Mouse (Mus musculus): ENCODE measurements around the gene Fam193a. TPM values are rescaled to one million over a fixed set of nuclear protein-coding genes. Genes with fewer than 3 reads are reported as not detected.
A peak's percentile ranks its signal among the peaks of the same experiment; 100 is the strongest.

The Fam193a gene
- total and polyA plus RNA-seq, 2 experiments from 2014 or later, result 9.6 to 36.9 TPM

GRCm38 (mm10) chr5:34489418-34489787 lies 119.7 kb downstream of the Fam193a start:
- peak; percentile 18; the same call in 1 of the 2 replicates for TF ChIP-seq CTCF (IDR thresholded peaks at IDR 0.05; ENCODE audit: low read depth)
- ATAC-seq (peak; percentile 43; the same call in 1 of the 2 replicates), DNase-seq (ENCODE audit: low spot score) (no peak)
- H3K27ac ChIP-seq, result no peak overlapping the region
- H3K4me2 ChIP-seq (ENCODE audit: low read depth, low read length), result no peak overlapping the region
- peaks cover 12% of the 10 kb centered on the region; the same call in 1 of the 2 replicates for H3K36me3 ChIP-seq (ENCODE audit: insufficient read depth, low read length)
- H3K4me3 ChIP-seq (ENCODE audit: low read length), result no peak overlapping the region
- H3K4me1 ChIP-seq (ENCODE audit: insufficient read depth, low read length), result no peaks in the 10 kb centered on the region
- no peaks in the 10 kb centered on the region for H3K9me3 ChIP-seq (ENCODE audit: low read length)
- no peaks in the 10 kb centered on the region for H3K27me3 ChIP-seq (ENCODE audit: insufficient read depth, low read length)
- 84% methylated on average over 3 of the region's 3 CpGs for WGBS
- no peak overlapping the region for H3K9ac ChIP-seq (replicated peaks; ENCODE audit: low read length)

GRCm38 (mm10) chr5:34496745-34497144 lies 127.0 kb downstream of the Fam193a start:
- Histone ChIP-seq H3K27me3 (ENCODE audit: insufficient read depth, low read length) (no peaks in the 10 kb centered on the region), H3K4me1 (ENCODE audit: insufficient read depth, low read length) (no peaks in the 10 kb centered on the region), H3K4me3 (ENCODE audit: low read length) (no peak overlapping the region), H3K27ac (no peak overlapping the region), H3K4me2 (ENCODE audit: low read depth, low read length) (no peak overlapping the region), H3K9ac (replicated peaks; ENCODE audit: low read length) (no peak overlapping the region), H3K36me3 (ENCODE audit: insufficient read depth, low read length) (no peaks in the 10 kb centered on the region), H3K9me3 (ENCODE audit: low read length) (no peaks in the 10 kb centered on the region)
- WGBS, result 72% methylated on average over 6 of the region's 6 CpGs
- no peak for DNase-seq (ENCODE audit: low spot score)
- 0 out of 2 replicates have a peak, but pooled peaks have one; percentile 38 for ATAC-seq
- TF ChIP-seq CTCF (IDR thresholded peaks at IDR 0.05; ENCODE audit: low read depth), result no peak

- H3K4me2 ChIP-seq (ENCODE audit: low read depth, low read length), result no peak overlapping the region
- H3K27me3 ChIP-seq (ENCODE audit: insufficient read depth, low read length), result no peaks in the 10 kb centered on the region
- H3K36me3 ChIP-seq (ENCODE audit: insufficient read depth, low read length), result no peaks in the 10 kb centered on the region
- DNase-seq (ENCODE audit: low spot score) (no peak), ATAC-seq (no peak)
- no peak overlapping the region for H3K27ac ChIP-seq
- H3K4me1 ChIP-seq (ENCODE audit: insufficient read depth, low read length), result no peaks in the 10 kb centered on the region
- no peak overlapping the region for H3K9ac ChIP-seq (replicated peaks; ENCODE audit: low read length)
- no peak overlapping the region for H3K4me3 ChIP-seq (ENCODE audit: low read length)
- WGBS, result 78% methylated on average over 5 of the region's 5 CpGs
- no peak for TF ChIP-seq CTCF (IDR thresholded peaks at IDR 0.05; ENCODE audit: low read depth)
- H3K9me3 ChIP-seq (ENCODE audit: low read length), result no peaks in the 10 kb centered on the region
Measured at GRCm38 (mm10) chr5:34500886-34501285, 131.2 kb downstream of the Fam193a start.

GRCm38 (mm10) chr5:34501588-34501987 lies 131.9 kb downstream of the Fam193a start:
- no peak overlapping the region for H3K9ac ChIP-seq (replicated peaks; ENCODE audit: low read length)
- ATAC-seq (no peak), DNase-seq (ENCODE audit: low spot score) (no peak)
- H3K27me3 ChIP-seq (ENCODE audit: insufficient read depth, low read length), result no peaks in the 10 kb centered on the region
- H3K27ac ChIP-seq, result no peak overlapping the region
- no peaks in the 10 kb centered on the region for H3K9me3 ChIP-seq (ENCODE audit: low read length)
- no peak for TF ChIP-seq CTCF (IDR thresholded peaks at IDR 0.05; ENCODE audit: low read depth)
- no peak overlapping the region for H3K4me2 ChIP-seq (ENCODE audit: low read depth, low read length)
- no peaks in the 10 kb centered on the region for H3K36me3 ChIP-seq (ENCODE audit: insufficient read depth, low read length)
- no peaks in the 10 kb centered on the region for H3K4me1 ChIP-seq (ENCODE audit: insufficient read depth, low read length)
- H3K4me3 ChIP-seq (ENCODE audit: low read length), result no peak overlapping the region
- 86% methylated on average over 3 of the region's 3 CpGs for WGBS

GRCm38 (mm10) chr5:34502411-34502810 lies 132.7 kb downstream of the Fam193a start:
- 90% methylated on average over 1 of the region's 1 CpGs for WGBS
- Histone ChIP-seq H3K4me2 (ENCODE audit: low read depth, low read length) (no peak overlapping the region), H3K4me1 (ENCODE audit: insufficient read depth, low read length) (no peaks in the 10 kb centered on the region), H3K9me3 (ENCODE audit: low read length) (no peaks in the 10 kb centered on the region), H3K36me3 (ENCODE audit: insufficient read depth, low read length) (no peaks in the 10 kb centered on the region), H3K9ac (replicated peaks; ENCODE audit: low read length) (no peak overlapping the region), H3K27me3 (ENCODE audit: insufficient read depth, low read length) (no peaks in the 10 kb centered on the region), H3K4me3 (ENCODE audit: low read length) (no peak overlapping the region), H3K27ac (no peak overlapping the region)
- TF ChIP-seq CTCF (IDR thresholded peaks at IDR 0.05; ENCODE audit: low read depth), result no peak
- DNase-seq (ENCODE audit: low spot score), result no peak
- no peak for ATAC-seq

GRCm38 (mm10) chr5:34502821-34503220 lies 133.1 kb downstream of the Fam193a start:
- H3K27me3 ChIP-seq (ENCODE audit: insufficient read depth, low read length), result no peaks in the 10 kb centered on the region
- no peak for TF ChIP-seq CTCF (IDR thresholded peaks at IDR 0.05; ENCODE audit: low read depth)
- H3K9me3 ChIP-seq (ENCODE audit: low read length), result no peaks in the 10 kb centered on the region
- no peak overlapping the region for H3K4me3 ChIP-seq (ENCODE audit: low read length)
- ATAC-seq (no peak), DNase-seq (ENCODE audit: low spot score) (no peak)
- H3K9ac ChIP-seq (replicated peaks; ENCODE audit: low read length), result no peak overlapping the region
- H3K36me3 ChIP-seq (ENCODE audit: insufficient read depth, low read length), result no peaks in the 10 kb centered on the region
- H3K4me1 ChIP-seq (ENCODE audit: insufficient read depth, low read length), result no peaks in the 10 kb centered on the region
- no peak overlapping the region for H3K27ac ChIP-seq
- WGBS, result 61% methylated on average over 6 of the region's 6 CpGs
- no peak overlapping the region for H3K4me2 ChIP-seq (ENCODE audit: low read depth, low read length)

GRCm38 (mm10) chr5:34512486-34512885 lies 142.8 kb downstream of the Fam193a start:
- no peaks in the 10 kb centered on the region for H3K36me3 ChIP-seq (ENCODE audit: insufficient read depth, low read length)
- H3K4me2 ChIP-seq (ENCODE audit: low read depth, low read length), result peak overlapping the region; percentile 94
- no peak for ATAC-seq
- TF ChIP-seq CTCF (IDR thresholded peaks at IDR 0.05; ENCODE audit: low read depth), result no peak
- H3K4me3 ChIP-seq (ENCODE audit: low read length), result no peak overlapping the region
- peaks cover 8% of the 10 kb centered on the region; the same call in 1 of the 2 replicates for H3K4me1 ChIP-seq (ENCODE audit: insufficient read depth, low read length)
- DNase-seq (ENCODE audit: low spot score), result no peak
- WGBS, result 86% methylated on average over 3 of the region's 3 CpGs
- H3K27me3 ChIP-seq (ENCODE audit: insufficient read depth, low read length), result no peaks in the 10 kb centered on the region
- H3K9me3 ChIP-seq (ENCODE audit: low read length), result no peaks in the 10 kb centered on the region
- no peak overlapping the region for H3K27ac ChIP-seq
- no peak overlapping the region for H3K9ac ChIP-seq (replicated peaks; ENCODE audit: low read length)
